Mouse (Mus musculus): ENCODE measurements at regions not wholly inside any gene's neighbourhood (a gene's known extent, or its start where the extent isn't known, plus 50 kb on each side); places are given as distances from the start of the nearest gene placed in this dataset.
A peak's percentile ranks its signal among the peaks of the same experiment; 100 is the strongest.
"Not testable (repeated sequence)": the region's sequence is repeated elsewhere in the genome, so short reads cannot be mapped to it uniquely, and the experiment has no call there.

DNA sequence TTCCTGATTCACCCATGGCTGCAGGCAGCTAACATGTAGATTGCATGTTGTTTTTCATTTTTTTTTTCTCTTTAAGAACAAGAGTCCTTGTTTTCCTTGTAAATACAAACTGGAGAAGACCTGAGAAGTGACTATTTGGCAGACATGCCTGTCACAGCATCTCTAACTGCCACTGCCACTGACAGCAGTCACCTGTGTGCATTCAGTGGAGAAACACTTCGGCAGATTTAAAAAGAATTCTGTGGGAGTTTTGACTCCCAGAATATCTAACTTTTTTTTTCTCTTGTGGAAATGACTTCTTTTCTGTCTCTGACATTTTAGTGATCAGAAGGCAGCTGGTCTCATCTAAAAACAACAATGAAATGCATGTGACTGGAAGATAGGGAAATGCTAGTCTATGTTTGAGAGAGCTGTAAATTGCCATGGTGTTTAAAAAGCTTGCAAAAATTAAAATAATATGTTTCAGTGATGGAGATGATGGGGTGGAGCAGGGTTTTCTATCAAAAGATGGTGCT, 526.0 kb upstream of the Agtr1b start:
- no peak for DNase-seq

DNA sequence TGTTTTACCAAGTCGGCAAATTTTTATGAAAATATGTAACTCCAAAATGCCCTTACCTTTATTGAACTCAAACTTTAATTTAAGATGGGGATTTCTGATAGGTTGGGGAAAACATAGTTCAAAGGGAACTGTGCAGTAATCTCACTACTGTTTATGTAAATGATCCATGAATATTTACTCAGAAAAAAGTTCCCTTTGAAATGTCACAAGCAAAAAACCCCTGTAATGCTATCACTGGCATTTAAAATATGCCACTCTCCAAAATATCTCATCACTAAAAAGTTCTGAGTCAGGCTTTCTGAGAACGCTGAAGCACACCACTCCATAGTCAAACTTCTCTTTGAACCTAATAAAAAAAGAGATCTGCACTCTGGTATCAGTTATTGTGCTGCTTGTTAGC, 497.3 kb upstream of the Agtr1b start:
- no peak for DNase-seq

GRCm38 (mm10) chr3:20831038-20831437, 464.1 kb upstream of the Agtr1b start:
- DNase-seq, result no peak

DNA sequence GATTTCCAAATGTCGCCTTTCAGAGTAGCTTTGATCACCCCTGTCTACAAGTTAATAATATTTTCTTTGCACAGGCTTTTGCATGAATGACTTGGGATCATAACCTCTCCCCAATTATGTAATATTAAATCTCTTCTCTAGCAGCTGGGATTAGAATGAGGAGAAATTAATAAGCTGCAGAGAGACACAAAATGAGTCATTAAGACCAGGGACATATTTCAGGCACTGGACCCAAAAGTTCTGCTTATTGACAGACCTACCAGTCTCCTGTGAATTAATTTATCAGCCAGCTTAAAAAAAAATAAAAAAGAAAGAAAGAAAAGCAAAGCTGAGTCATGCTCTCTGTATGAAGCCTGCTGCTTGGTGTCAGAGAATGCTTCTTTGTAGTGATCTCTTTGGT, 462.4 kb upstream of the Agtr1b start:
- DNase-seq, result no peak

- no peak for DNase-seq
Measured at GRCm38 (mm10) chr3:20828811-20829210, 461.8 kb upstream of the Agtr1b start.

DNA sequence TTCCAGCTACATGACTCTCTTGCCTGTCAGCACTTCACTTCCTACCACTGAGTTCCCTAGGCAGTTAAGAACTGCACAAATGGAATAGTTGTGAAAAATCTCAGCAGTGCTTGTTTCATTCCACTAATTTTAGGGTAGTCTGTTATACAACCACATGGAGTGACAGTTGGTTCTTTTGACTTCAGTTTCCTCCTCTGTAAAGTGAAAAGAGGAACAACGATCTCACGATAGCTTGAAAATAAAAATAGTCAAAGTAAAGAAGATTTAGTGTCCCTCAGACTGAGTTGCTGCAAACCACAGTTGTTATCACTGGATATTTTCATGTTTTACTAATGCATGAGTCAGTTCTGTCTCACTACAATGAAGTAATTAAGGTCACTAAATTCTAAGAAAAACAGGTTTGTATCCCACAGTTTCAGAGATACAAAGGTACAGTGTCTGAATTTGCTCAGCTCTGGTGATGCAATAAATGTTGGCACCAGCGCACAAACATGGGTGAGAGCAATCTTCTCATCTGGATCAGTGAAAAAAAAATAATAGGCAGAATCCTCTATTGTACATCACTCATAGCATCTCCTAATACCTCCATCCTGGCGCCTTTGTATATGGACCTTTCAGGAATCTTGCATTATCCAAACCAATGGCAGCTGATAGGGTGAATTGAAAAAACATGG, 458.8 kb upstream of the Agtr1b start:
- DNase-seq, result no peak

DNA sequence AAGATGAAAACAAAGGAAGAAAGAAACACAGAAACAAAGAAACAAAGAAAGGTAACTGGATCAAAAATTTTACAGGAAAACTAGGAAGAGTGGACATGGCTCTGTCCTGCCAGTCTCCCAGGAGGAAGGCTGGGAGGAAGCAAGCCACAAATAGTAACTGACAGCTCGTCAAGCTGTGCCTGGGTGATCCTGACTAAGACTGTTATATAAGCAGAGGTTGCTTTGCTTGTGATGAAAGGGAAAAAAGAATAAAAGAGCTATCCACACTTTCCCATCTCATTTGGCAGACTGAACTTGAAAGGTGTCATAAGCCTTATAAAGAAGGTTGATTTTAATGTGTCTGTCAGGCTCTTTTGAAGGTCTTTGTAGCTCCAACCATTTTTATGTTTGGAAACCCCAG, 455.2 kb upstream of the Agtr1b start:
- no peak for DNase-seq

GRCm38 (mm10) chr3:20821712-20822111, 454.7 kb upstream of the Agtr1b start:
- no peak for DNase-seq

- DNase-seq, result no peak
Measured at GRCm38 (mm10) chr3:20820047-20820446, 453.1 kb upstream of the Agtr1b start.

DNA sequence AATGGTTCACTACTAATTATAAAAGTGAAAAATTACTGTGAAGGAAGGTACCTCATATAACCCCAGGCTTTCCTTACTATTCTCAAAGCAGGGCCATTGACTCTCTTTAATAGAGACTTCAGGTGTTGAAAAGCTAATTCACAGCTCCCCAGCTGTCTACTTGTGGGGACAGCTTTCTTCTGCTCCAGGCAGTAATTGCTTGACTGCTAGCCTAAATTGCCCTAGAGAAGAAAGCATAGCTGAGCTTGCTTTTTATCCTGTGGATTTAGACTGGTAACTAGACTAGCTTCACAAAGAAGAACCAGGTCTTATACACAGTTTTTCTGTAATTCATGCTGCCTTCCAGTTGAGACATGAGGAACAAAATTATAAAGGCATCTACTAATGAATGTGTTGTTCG, 452.6 kb upstream of the Agtr1b start:
- no peak for DNase-seq

DNA sequence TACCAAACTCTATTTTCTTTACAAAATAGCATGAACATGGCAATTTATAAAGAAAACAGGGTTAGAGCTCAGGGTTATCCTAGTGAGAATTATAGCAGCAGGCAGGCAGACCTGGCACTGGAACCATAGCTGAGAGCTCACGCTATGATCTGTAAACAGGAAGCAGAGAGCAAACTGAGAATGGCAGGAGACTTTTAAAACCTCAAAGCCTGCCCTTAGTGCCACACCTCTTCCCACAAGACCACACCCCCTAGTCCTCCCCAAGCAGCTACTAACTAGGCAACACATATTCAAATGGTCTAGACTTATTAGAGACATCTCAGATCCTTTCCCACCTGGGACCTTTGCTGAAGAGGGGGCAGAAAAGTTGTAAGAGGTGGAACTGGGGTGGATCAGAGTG, 449.6 kb upstream of the Agtr1b start:
- no peak for DNase-seq

GRCm38 (mm10) chr3:20794256-20794655, 427.3 kb upstream of the Agtr1b start:
- DNase-seq, result no peak

GRCm38 (mm10) chr3:20792503-20792902, 425.5 kb upstream of the Agtr1b start:
- no peak for DNase-seq

- DNase-seq, result no peak
Measured at GRCm38 (mm10) chr3:20777883-20778282, 410.9 kb upstream of the Agtr1b start.

- no peak for DNase-seq
Measured at GRCm38 (mm10) chr3:20776964-20777304, 410.0 kb upstream of the Agtr1b start.

GRCm38 (mm10) chr3:20776128-20776963, 409.4 kb upstream of the Agtr1b start:
- no peak for DNase-seq

DNA sequence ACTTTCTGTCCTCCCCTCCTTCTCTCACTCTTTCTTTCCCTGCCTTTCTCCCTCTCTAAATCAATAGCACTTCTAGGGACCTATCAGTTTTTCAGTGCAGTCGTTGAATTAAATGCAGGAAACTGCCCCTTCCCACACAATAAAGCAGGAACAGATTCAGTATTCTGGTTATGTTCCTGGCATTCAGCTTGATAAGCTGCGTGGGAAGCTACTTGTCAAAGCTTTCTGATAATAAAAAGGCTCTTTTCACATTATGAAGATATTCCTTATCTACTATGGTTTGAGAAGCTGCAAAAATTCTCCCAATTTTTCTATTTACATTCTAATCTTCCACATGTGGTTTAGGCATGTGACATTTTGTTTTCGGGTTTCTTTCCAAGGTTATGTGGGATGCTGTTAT, 367.3 kb upstream of the Agtr1b start:
- DNase-seq, result no peak

DNA sequence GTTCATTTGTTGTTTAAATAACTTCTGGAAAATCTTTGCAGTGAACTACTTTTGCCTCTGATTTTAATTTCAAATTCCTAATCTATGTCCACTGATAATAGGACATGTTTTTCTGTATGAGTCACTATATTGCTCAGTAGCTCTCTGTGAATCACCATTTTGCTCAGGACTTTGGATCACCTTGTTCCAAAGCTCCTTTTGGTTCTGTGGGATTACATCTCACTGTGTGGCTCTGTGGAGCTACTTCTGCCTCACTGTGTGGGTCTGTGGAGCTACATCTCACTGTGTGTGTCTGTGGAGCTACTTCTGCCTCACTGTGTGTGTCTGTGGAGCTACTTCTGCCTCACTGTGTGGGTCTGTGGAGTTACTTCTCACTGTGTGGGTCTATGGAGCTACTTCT, 365.0 kb upstream of the Agtr1b start:
- no peak for DNase-seq

DNA sequence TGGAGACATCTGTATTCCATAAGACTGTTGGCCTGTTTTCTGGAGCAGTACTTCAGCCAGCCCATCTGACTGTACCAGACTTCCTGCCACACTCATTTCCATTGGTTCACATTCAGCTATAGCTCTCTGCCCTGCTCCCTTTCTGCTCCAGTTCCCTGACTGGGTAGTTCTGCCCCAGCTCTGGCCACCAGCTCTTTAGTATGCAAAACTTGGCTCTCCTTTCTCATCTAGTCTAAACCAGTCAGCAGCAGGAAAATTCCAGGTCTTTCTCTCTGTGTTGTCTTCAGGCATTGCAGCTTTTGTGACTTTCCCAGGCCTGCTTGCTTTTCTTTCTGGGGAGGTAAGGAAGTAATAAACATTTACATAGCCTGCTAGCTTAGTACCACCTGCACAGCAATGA, 363.5 kb upstream of the Agtr1b start:
- peak; percentile 14 to 20 for DNase-seq

GRCm38 (mm10) chr3:20729776-20730175, 362.8 kb upstream of the Agtr1b start:
- DNase-seq, result not testable (repeated sequence)

DNA sequence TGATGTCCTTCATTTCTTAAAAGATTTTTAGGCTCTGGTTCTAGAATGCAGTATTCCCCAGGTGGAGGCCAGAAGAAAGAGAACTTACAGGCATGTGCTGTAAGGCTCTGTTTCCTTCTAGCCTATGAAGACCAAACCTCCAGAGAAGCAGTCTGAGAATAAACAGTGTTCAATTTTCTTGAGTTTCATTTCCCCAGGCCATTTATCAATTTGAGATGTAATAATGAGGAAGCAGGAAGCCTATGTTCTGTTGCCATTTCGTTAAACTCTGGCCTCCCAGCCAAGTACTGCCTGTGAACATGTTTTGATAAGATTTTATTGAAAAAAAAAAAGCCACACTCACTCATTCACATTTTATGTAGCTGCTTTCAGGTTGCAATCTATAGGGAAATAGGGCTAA, 347.7 kb upstream of the Agtr1b start:
- DNase-seq, result no peak

DNA sequence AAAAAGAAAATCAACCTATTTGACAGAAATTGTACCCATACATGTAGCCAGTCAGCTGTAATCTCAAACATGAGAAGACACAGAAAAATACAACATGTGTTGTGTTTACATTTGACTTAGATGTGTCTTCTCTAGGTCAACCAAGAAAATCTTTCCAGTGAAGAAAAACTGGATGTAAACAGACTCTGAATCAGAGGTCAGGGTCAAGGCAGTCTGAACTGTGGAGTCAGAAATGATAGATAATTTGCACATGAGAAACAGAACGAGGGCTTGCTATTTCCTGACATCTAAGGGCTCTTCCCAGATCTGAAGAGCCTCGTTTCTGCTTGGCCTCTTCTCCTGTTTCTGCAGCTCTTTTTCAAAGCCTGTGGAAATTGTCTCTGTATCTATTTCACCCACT, 342.7 kb upstream of the Agtr1b start:
- DNase-seq, result no peak

DNA sequence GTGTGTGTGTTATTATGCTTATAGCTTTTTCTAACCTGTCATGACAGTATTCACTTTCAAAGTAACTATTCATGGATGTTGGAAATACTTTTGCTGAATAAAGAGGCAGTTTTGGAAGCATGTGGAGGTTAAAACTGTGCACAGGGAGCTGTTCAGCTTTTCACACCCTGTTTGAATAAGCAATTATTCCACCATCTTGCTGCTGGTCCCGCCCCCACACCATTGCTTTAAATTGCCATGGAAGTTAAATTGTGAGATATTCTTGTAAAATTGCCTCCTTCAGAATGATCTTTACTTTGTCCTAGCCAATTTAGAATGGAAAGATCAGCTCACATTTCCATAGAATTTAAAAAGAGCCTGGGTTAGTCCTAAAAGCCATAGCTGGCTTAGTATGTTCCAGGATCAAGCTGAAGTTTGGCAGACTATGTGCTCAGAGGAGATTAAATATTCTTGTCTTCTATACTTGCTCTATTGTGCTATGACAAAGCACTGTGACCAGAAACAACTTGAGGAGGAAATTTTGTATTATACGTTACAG, 328.4 kb upstream of the Agtr1b start:
- DNase-seq, result no peak

DNA sequence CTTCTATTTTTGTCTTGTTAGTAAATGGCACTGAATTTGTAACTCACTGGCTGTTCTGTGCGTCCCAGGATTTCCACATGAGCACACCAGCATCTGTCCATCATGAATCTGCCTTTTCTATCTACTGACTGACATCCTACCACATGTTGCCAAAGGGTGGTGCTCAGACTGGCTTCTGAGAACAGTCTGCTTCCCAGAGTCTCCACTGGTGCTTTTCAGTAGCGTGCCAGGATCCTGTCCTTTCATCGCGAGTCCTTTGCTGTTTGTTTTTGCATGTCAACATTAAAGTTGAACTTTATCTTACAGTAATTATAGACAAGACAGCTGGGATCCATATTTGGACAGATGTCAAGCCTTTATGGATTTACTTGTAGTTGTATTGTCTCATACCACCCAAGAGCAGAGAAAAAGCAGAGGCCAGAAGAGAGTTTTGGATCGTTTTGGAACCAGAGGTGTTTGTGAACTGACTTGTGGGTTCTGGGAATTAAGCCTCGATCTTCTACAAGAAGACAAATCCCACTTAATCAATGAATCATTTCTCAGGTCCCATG, 314.0 kb upstream of the Agtr1b start:
- DNase-seq, result no peak

Data from kidney, adult 8-10 months (tissue).